Mouse (Mus musculus) CH12.LX (cell line): Measurements from ENCODE around the gene Phactr1. TPM values are rescaled to one million over a fixed set of nuclear protein-coding genes. Genes with fewer than 3 reads are reported as not detected.

Source experiments
- DNase-seq: peaks from one replicate; pipeline ENCODE4 v3.0.0-alpha.2; 2013; ENCODE audit errors: extremely low read depth
- H3K27ac ChIP-seq: 2 replicates; pipeline ENCODE4 v1.5.1; 2012; ENCODE audit warnings: low read depth, mild to moderate bottlenecking, control low read depth, moderate library complexity; ENCODE audit not compliant: insufficient read depth
- H3K27me3 ChIP-seq: replicated peaks from 2 replicates; pipeline ENCODE3; 2012; ENCODE audit warnings: inconsistent platforms
- H3K36me3 ChIP-seq, 2 experiments: replicated peaks in 1 of 2; 2 replicates each; pipeline versions ENCODE3 to v1.6.1; 2012; ENCODE audit warnings: inconsistent platforms in 1 of 2, low read length in 1 of 2, mild to moderate bottlenecking in 1 of 2, mixed read lengths in 1 of 2, moderate library complexity in 1 of 2; ENCODE audit not compliant: control insufficient read depth in 1 of 2, insufficient read depth in 1 of 2
- H3K4me1 ChIP-seq, 2 experiments: 2 replicates each; pipeline ENCODE4 v1.6.1; 2012; ENCODE audit warnings: inconsistent platforms in 1 of 2, moderate library complexity in 1 of 2; ENCODE audit not compliant: insufficient read depth in 2 of 2, control insufficient read depth in 1 of 2
- H3K4me2 ChIP-seq: 2 replicates; pipeline ENCODE4 v1.6.1; 2012; ENCODE audit warnings: low read depth, mild to moderate bottlenecking, control low read depth; ENCODE audit not compliant: poor library complexity, insufficient read depth, severe bottlenecking
- H3K4me3 ChIP-seq, 3 experiments: fragments of 150-350 bp in 1 of 3; sonication (generic) in 1 of 3; replicated peaks in 1 of 3; 2 replicates each; pipeline versions ENCODE3 to v1.5.1; 2011 to 2012; ENCODE audit warnings: low read depth in 2 of 3, low read length in 2 of 3, mild to moderate bottlenecking in 2 of 3, moderate library complexity in 2 of 3, control low read depth in 1 of 3, improper control_type of control experiment in 1 of 3, inconsistent platforms in 1 of 3, mixed read lengths in 1 of 3; ENCODE audit not compliant: poor library complexity in 1 of 3
- H3K79me2 ChIP-seq: replicated peaks from 2 replicates; pipeline ENCODE4 v1.6.1; 2012; ENCODE audit warnings: mild to moderate bottlenecking, moderate library complexity; ENCODE audit not compliant: control insufficient read depth, poor library complexity, insufficient read depth, severe bottlenecking; ENCODE audit errors: extremely low read depth
- H3K9ac ChIP-seq: 2 replicates; pipeline ENCODE4 v1.6.1; 2012; ENCODE audit warnings: low read depth, mild to moderate bottlenecking, control low read depth, moderate library complexity; ENCODE audit not compliant: insufficient read depth
- H3K9me3 ChIP-seq: replicated peaks from 2 replicates; pipeline ENCODE3; 2012; ENCODE audit warnings: low read length, inconsistent platforms, mixed read lengths
- BHLHE40 ChIP-seq: IDR thresholded peaks from 2 replicates; pipeline ENCODE4 v1.6.1; 2011; ENCODE audit warnings: mild to moderate bottlenecking, low read depth, low read length, improper control_type of control experiment
- CHD1 ChIP-seq: IDR thresholded peaks from 2 replicates; pipeline ENCODE4 v1.6.1; 2012; ENCODE audit warnings: low read depth, low read length, improper control_type of control experiment, inconsistent platforms
- CHD2 ChIP-seq: IDR thresholded peaks from 2 replicates; pipeline ENCODE4 v1.6.1; 2011; ENCODE audit warnings: low read length, improper control_type of control experiment
- CTCF ChIP-seq, 2 experiments: IDR thresholded peaks in 1 of 2; conservative IDR thresholded peaks in 1 of 2; 2 replicates each; pipeline ENCODE4 v1.5.1; 2011 to 2012; ENCODE audit warnings: low read depth in 2 of 2, low read length in 2 of 2, improper control_type of control experiment in 1 of 2, inconsistent platforms in 1 of 2, mild to moderate bottlenecking in 1 of 2, moderate library complexity in 1 of 2
- E2F4 ChIP-seq: IDR thresholded peaks from 2 replicates; pipeline ENCODE4 v1.6.1; 2011; ENCODE audit warnings: low read depth, low read length, improper control_type of control experiment; ENCODE audit not compliant: insufficient replicate concordance
- ELF1 ChIP-seq: IDR thresholded peaks from 2 replicates; pipeline ENCODE4 v1.6.1; 2014; ENCODE audit warnings: low read depth, mild to moderate bottlenecking, inconsistent platforms, low read length, improper control_type of control experiment
- EP300 ChIP-seq: IDR thresholded peaks from 2 replicates; pipeline ENCODE4 v1.6.1; 2011; ENCODE audit warnings: low read length, improper control_type of control experiment
- ETS1 ChIP-seq: conservative IDR thresholded peaks from 2 replicates; pipeline ENCODE4 v1.6.1; 2012; ENCODE audit warnings: low read depth, mild to moderate bottlenecking, inconsistent platforms, low read length, improper control_type of control experiment, moderate library complexity
- GABPA ChIP-seq: IDR thresholded peaks from 2 replicates; pipeline ENCODE4 v1.6.1; 2012; ENCODE audit warnings: low read depth, low read length, improper control_type of control experiment, inconsistent platforms; ENCODE audit not compliant: insufficient replicate concordance
- HCFC1 ChIP-seq: IDR thresholded peaks from 2 replicates; pipeline ENCODE4 v1.6.1; 2012; ENCODE audit warnings: low read depth, mild to moderate bottlenecking, inconsistent platforms, low read length, improper control_type of control experiment
- IRF4 ChIP-seq: IDR thresholded peaks from 2 replicates; pipeline ENCODE4 v1.6.1; 2014; ENCODE audit warnings: low read depth, mild to moderate bottlenecking, inconsistent platforms, low read length, improper control_type of control experiment
- JUN ChIP-seq: IDR thresholded peaks from 2 replicates; pipeline ENCODE4 v1.6.1; 2011; ENCODE audit warnings: low read depth, mild to moderate bottlenecking, low read length, improper control_type of control experiment, moderate library complexity; ENCODE audit not compliant: insufficient read depth
- JUND ChIP-seq: conservative IDR thresholded peaks from 2 replicates; pipeline ENCODE4 v1.6.1; 2011; ENCODE audit warnings: low read depth, low read length, improper control_type of control experiment
- MAFK ChIP-seq: IDR thresholded peaks from 2 replicates; pipeline ENCODE4 v1.6.1; 2011; ENCODE audit warnings: low read length, improper control_type of control experiment; ENCODE audit not compliant: insufficient replicate concordance
- MAX ChIP-seq: IDR thresholded peaks from 2 replicates; pipeline ENCODE4 v1.6.1; 2011; ENCODE audit warnings: low read length, improper control_type of control experiment
- MXI1 ChIP-seq: IDR thresholded peaks from 2 replicates; pipeline ENCODE4 v1.6.1; 2011; ENCODE audit warnings: mild to moderate bottlenecking, low read depth, low read length, improper control_type of control experiment
- MYC ChIP-seq: IDR thresholded peaks from 2 replicates; pipeline ENCODE4 v1.6.1; 2011; ENCODE audit warnings: low read depth, mild to moderate bottlenecking, improper control_type of control experiment, low read length
- NELFE ChIP-seq: IDR thresholded peaks from 2 replicates; pipeline ENCODE4 v1.6.1; 2011; ENCODE audit warnings: low read depth, low read length, improper control_type of control experiment
- RAD21 ChIP-seq: IDR thresholded peaks from 2 replicates; pipeline ENCODE4 v1.6.1; 2011; ENCODE audit warnings: low read depth, mild to moderate bottlenecking, low read length, improper control_type of control experiment, moderate library complexity
- RCOR1 ChIP-seq: conservative IDR thresholded peaks from 2 replicates; pipeline ENCODE4 v1.6.1; 2012; ENCODE audit warnings: low read depth, mild to moderate bottlenecking, inconsistent platforms, low read length, improper control_type of control experiment
- SIN3A ChIP-seq: IDR thresholded peaks from 2 replicates; pipeline ENCODE4 v1.6.1; 2012; ENCODE audit warnings: low read length, improper control_type of control experiment, inconsistent platforms
- SMC3 ChIP-seq: IDR thresholded peaks from 2 replicates; pipeline ENCODE4 v1.6.1; 2011; ENCODE audit warnings: low read depth, low read length, improper control_type of control experiment
- TCF12 ChIP-seq: IDR thresholded peaks from 2 replicates; pipeline ENCODE4 v1.6.1; 2014; ENCODE audit warnings: low read depth, mild to moderate bottlenecking, inconsistent platforms, low read length, improper control_type of control experiment
- UBTF ChIP-seq: IDR thresholded peaks from 2 replicates; pipeline ENCODE4 v1.6.1; 2012; ENCODE audit warnings: low read depth, mild to moderate bottlenecking, inconsistent platforms, low read length, improper control_type of control experiment, moderate library complexity
- USF1 ChIP-seq: IDR thresholded peaks from 2 replicates; pipeline ENCODE4 v1.6.1; 2014; ENCODE audit warnings: low read depth, mild to moderate bottlenecking, inconsistent platforms, low read length, improper control_type of control experiment
- ZC3H11A ChIP-seq: IDR thresholded peaks from 2 replicates; pipeline ENCODE4 v1.6.1; 2012; ENCODE audit warnings: low read depth, mild to moderate bottlenecking, inconsistent platforms, low read length, improper control_type of control experiment
- ZKSCAN1 ChIP-seq: IDR thresholded peaks from 2 replicates; pipeline ENCODE4 v1.6.1; 2012; ENCODE audit warnings: low read depth, inconsistent platforms, low read length, improper control_type of control experiment, borderline replicate concordance
- ZMIZ1 ChIP-seq: IDR thresholded peaks from 2 replicates; pipeline ENCODE4 v1.6.1; 2012; ENCODE audit warnings: low read depth, mild to moderate bottlenecking, inconsistent platforms, low read length, improper control_type of control experiment
- ZNF384 ChIP-seq: IDR thresholded peaks from 2 replicates; pipeline ENCODE4 v1.6.1; 2012; ENCODE audit warnings: low read depth, low read length, improper control_type of control experiment, inconsistent platforms
- dilution Hi-C: fragments of 300-500 bp; cut with MboI; formaldehyde crosslinking; loops from 2 replicates; pipeline ENCODE4 v1.14.3; 2020; ENCODE audit warnings: low sequenced_read_pairs; ENCODE audit not compliant: extremely low pct_unique_long_range_greater_than_20kb, extremely low pct_ligation_motif_present
- in situ Hi-C: fragments of 300-500 bp; cut with MboI; formaldehyde crosslinking; loops from 3 replicates; pipeline ENCODE4 v1.14.3; 2019; ENCODE audit warnings: low sequenced_read_pairs, low pct_ligation_motif_present, low pct_unique_long_range_greater_than_20kb, mixed read lengths
- polyA plus RNA-seq: library from polyadenylated mRNA; unstranded; fragments of >175 nt; gene quantifications from 2 replicates; pipeline ENCODE4 v1.2.1, GENCODE M21; 2012; ENCODE audit warnings: low read depth; ENCODE audit not compliant: insufficient read length
- total RNA-seq, 2 experiments: library from RNA; depleted of rRNA; stranded (reverse); fragments of 300-350 nt in 1 of 2; fragments of >200 nt in 1 of 2; gene quantifications; 2 replicates each; pipeline ENCODE4 v1.2.3; 2012 to 2014

The Phactr1 gene
- total and polyA plus RNA-seq, 3 experiments: 2.0 to 6.1 (median 3.1) TPM

GRCm38 (mm10) chr13:42821426-42822106, 141.1 kb downstream of the Phactr1 start:
- in situ Hi-C loops (no loop called here), dilution Hi-C loops (no loop called here)
- Histone ChIP-seq H3K9ac (no peak overlapping the region), H3K4me2 (no peak overlapping the region), H3K4me1 (peaks cover 0 to 10% of the 10 kb centered on the region in 2 experiments; a peak in 2 of 4 replicates), H3K79me2 (no peaks in the 10 kb centered on the region), H3K27ac (no peak overlapping the region), H3K9me3 (peaks cover 16% of the 10 kb centered on the region), H3K36me3 (no peaks in the 10 kb centered on the region), H3K4me3 (no peak overlapping the region), H3K27me3 (no peaks in the 10 kb centered on the region)
- TF ChIP-seq JUN: no peak
- no peak for TF ChIP-seq HCFC1
- no peak for TF ChIP-seq MYC
- no peak for TF ChIP-seq GABPA
- TF ChIP-seq SMC3: no peak
- no peak for TF ChIP-seq MAX
- no peak for TF ChIP-seq E2F4
- TF ChIP-seq ZNF384: no peak
- no peak for TF ChIP-seq TCF12
- TF ChIP-seq CTCF (conservative IDR thresholded peaks at IDR 0.05 in 1 of 2, IDR thresholded peaks at IDR 0.05 in 1 of 2; ENCODE audit: low read depth in 2 of 2, low read length in 2 of 2): no peak
- DNase-seq: no peak

- H3K4me3 ChIP-seq: no peak overlapping the region
- no peak overlapping the region for H3K9ac ChIP-seq
- no peak overlapping the region for H3K27ac ChIP-seq
- TF ChIP-seq UBTF: no peak
- TF ChIP-seq EP300: no peak
- TF ChIP-seq MXI1: no peak
- TF ChIP-seq CHD2: no peak
- TF ChIP-seq SMC3: peak; percentile 66
- no peak for TF ChIP-seq TCF12
- 0 out of 2 replicates have a peak, but pooled peaks have one; percentile 23 for TF ChIP-seq IRF4
- no peak for TF ChIP-seq USF1
- no peak for TF ChIP-seq GABPA
- TF ChIP-seq HCFC1: no peak
- no peak for TF ChIP-seq NELFE
- TF ChIP-seq ZNF384: no peak
- TF ChIP-seq SIN3A: no peak
- no peak for TF ChIP-seq ETS1
- TF ChIP-seq BHLHE40: no peak
- no peak for TF ChIP-seq ZMIZ1
- TF ChIP-seq E2F4: no peak
- TF ChIP-seq RAD21: peak; percentile 82
- no peak for TF ChIP-seq ZKSCAN1
- no peak for TF ChIP-seq JUND
- no peak for TF ChIP-seq CHD1
- no peak for TF ChIP-seq RCOR1
- no peak for TF ChIP-seq MYC
- TF ChIP-seq MAFK: no peak
- TF ChIP-seq CTCF (conservative IDR thresholded peaks at IDR 0.05 in 1 of 2, IDR thresholded peaks at IDR 0.05 in 1 of 2; ENCODE audit: low read depth in 2 of 2, low read length in 2 of 2): peak; percentile 86 to 89
- TF ChIP-seq ELF1: no peak
- no peak for TF ChIP-seq JUN
- TF ChIP-seq ZC3H11A: no peak
- DNase-seq: peak; percentile 78
- H3K4me1 ChIP-seq: peaks cover 0 to 10% of the 10 kb centered on the region in 2 experiments; a peak in 2 of 4 replicates
- no peaks in the 10 kb centered on the region for H3K36me3 ChIP-seq
- H3K9me3 ChIP-seq: peaks cover 12% of the 10 kb centered on the region
- H3K4me2 ChIP-seq: no peak overlapping the region
- in situ Hi-C loops (no loop called here), dilution Hi-C loops (no loop called here)
- H3K27me3 ChIP-seq: no peaks in the 10 kb centered on the region
- no peaks in the 10 kb centered on the region for H3K79me2 ChIP-seq
Observed at GRCm38 (mm10) chr13:42822545-42822944, 142.1 kb downstream of the Phactr1 start.
